19 mouse cellular contexts compared by ENCODE assay signal in genomic region chr3:60475055-60475454, GRCm38 (mm10). TPM values are rescaled to one million over a fixed set of nuclear protein-coding genes. Genes with fewer than 3 reads are reported as not detected.
A peak's percentile ranks its signal among the peaks of the same experiment; 100 is the strongest.
DNase-seq lines count a peak whose midpoint lies in the region; ATAC-seq and TF ChIP-seq lines count a peak whose summit lies in the region.
"Had no signal": no experiment of that assay in that cellular context is flagged by ENCODE, and none has a peak within 500 bp of the region (broad histone marks: within the 10 kb centered on the region; RNA-seq: fewer than 3 reads in every experiment).

No protein-coding gene starts in this region.

- TF ChIP-seq RAD21 in CH12.LX (IDR thresholded peaks at IDR 0.05; ENCODE audit: low read depth, low read length), result no peak

- no peak for ATAC-seq in liver, postnatal 0 days
- ATAC-seq: forebrain, postnatal 0 days; intestine, postnatal 0 days had no signal

- WGBS in liver, postnatal 0 days (ENCODE audit: insufficient replicate concordance), result 68% methylated on average over 2 of the region's 2 CpGs

- no peaks in the 10 kb centered on the region for H3K27me3 ChIP-seq in CH12.LX (replicated peaks)
- no peaks in the 10 kb centered on the region for H3K27me3 ChIP-seq in liver, postnatal 0 days (ENCODE audit: insufficient read depth, low read length)
- H3K27me3 ChIP-seq: hindbrain, embryonic 15.5 days had no signal

- no peak for TF ChIP-seq POLR2A in CH12.LX (IDR thresholded peaks at IDR 0.05; ENCODE audit: low read depth, low read length)

- peak overlapping the region; percentile 98 for H3K9ac ChIP-seq in CH12.LX (ENCODE audit: insufficient read depth, low read depth)
- peak overlapping the region; percentile 52 for H3K9ac ChIP-seq in liver, postnatal 0 days (replicated peaks)
- H3K9ac ChIP-seq: forebrain, postnatal 0 days; hindbrain, embryonic 15.5 days; lung, embryonic 14.5 days had no signal

- dilution Hi-C loops in CH12.LX (cut with MboI; ENCODE audit: extremely low pct_ligation_motif_present, extremely low pct_unique_long_range_greater_than_20kb, low sequenced_read_pairs), result no loop called here

- DNase-seq in layer of hippocampus, adult 2 months (ENCODE audit: low spot score in 2 of 2), result no peak
- DNase-seq in layer of hippocampus, adult 11-12 months (ENCODE audit: low spot score), result no peak
- DNase-seq in CH12.LX (ENCODE audit: extremely low read depth), result peak; percentile 63
- DNase-seq in liver, postnatal 0 days, result no peak
- DNase-seq in adrenal gland, postnatal 10 days, result no peak
- no peak for DNase-seq in urinary bladder, postnatal 36 days (ENCODE audit: low spot score in 2 of 2)
- DNase-seq: adrenal gland, postnatal 36 days; cerebellum, postnatal 36 days; forebrain, postnatal 0 days; heart, adult 2 months; heart, postnatal 10 days; left cerebral cortex, postnatal 4 days; lung, embryonic 14.5 days; midbrain, embryonic 14.5 days had no signal

- no peak overlapping the region for H3K4me3 ChIP-seq in layer of hippocampus, adult 2 months
- peak overlapping the region; percentile 59 to 79 (median 60) for H3K4me3 ChIP-seq in CH12.LX (replicated peaks in 1 of 3; ENCODE audit: low read depth in 2 of 3, low read length in 2 of 3, poor library complexity in 1 of 3)
- H3K4me3 ChIP-seq in brown adipose tissue, adult 24 weeks (ENCODE audit: insufficient read depth, low read depth, low read length), result peak overlapping the region; percentile 18; the same call in 1 of the 2 replicates
- H3K4me3 ChIP-seq in liver, postnatal 0 days (ENCODE audit: low read depth, low read length), result peak overlapping the region; percentile 45
- H3K4me3 ChIP-seq: embryonic facial prominence, embryonic 10.5 days; heart, adult 2 months; hindbrain, embryonic 15.5 days; myocyte had no signal

- H3K4me2 ChIP-seq in CH12.LX (ENCODE audit: insufficient read depth, low read depth, poor library complexity, severe bottlenecking), result peak overlapping the region; percentile 56; the same call in 1 of the 2 replicates
- peak overlapping the region; percentile 65 for H3K4me2 ChIP-seq in liver, postnatal 0 days (ENCODE audit: low read depth, low read length)
- H3K4me2 ChIP-seq: hindbrain, embryonic 15.5 days; lung, embryonic 14.5 days had no signal

- in situ Hi-C loops in CH12.LX (cut with MboI; ENCODE audit: low pct_ligation_motif_present, low pct_unique_long_range_greater_than_20kb, low sequenced_read_pairs), result no loop called here

- TF ChIP-seq EP300 in CH12.LX (IDR thresholded peaks at IDR 0.05; ENCODE audit: low read length), result no peak
- no peak for TF ChIP-seq EP300 in liver, postnatal 0 days (IDR thresholded peaks at IDR 0.05; ENCODE audit: low read depth)

- no peaks in the 10 kb centered on the region for H3K9me3 ChIP-seq in CH12.LX (replicated peaks; ENCODE audit: low read length)
- H3K9me3 ChIP-seq in liver, postnatal 0 days (ENCODE audit: low read length), result no peaks in the 10 kb centered on the region
- H3K9me3 ChIP-seq: embryonic facial prominence, embryonic 10.5 days; hindbrain, embryonic 15.5 days had no signal

- H3K36me3 ChIP-seq in CH12.LX (replicated peaks in 1 of 2; ENCODE audit: control insufficient read depth in 1 of 2, insufficient read depth in 1 of 2, low read length in 1 of 2), result no peaks in the 10 kb centered on the region
- H3K36me3 ChIP-seq in liver, postnatal 0 days (replicated peaks; ENCODE audit: insufficient read depth, low read length), result no peaks in the 10 kb centered on the region
- H3K36me3 ChIP-seq: embryonic facial prominence, embryonic 10.5 days; hindbrain, embryonic 15.5 days had no signal

- peak overlapping the region; percentile 36; the same call in 1 of the 2 replicates for H3K27ac ChIP-seq in layer of hippocampus, adult 2 months
- H3K27ac ChIP-seq in CH12.LX (ENCODE audit: insufficient read depth, low read depth), result peak overlapping the region; percentile 62; the same call in 1 of the 2 replicates
- no peak overlapping the region for H3K27ac ChIP-seq in brown adipose tissue, adult 24 weeks (replicated peaks; ENCODE audit: low read depth, low read length)
- H3K27ac ChIP-seq in liver, postnatal 0 days (ENCODE audit: low read depth), result peak overlapping the region; percentile 53
- H3K27ac ChIP-seq: embryonic facial prominence, embryonic 10.5 days; heart, adult 2 months; hindbrain, embryonic 15.5 days had no signal

- H3K4me1 ChIP-seq in CH12.LX (ENCODE audit: control insufficient read depth in 1 of 2, insufficient read depth in 2 of 2), result peaks cover 0 to 42% of the 10 kb centered on the region in 2 experiments; a peak in 3 of 4 replicates
- H3K4me1 ChIP-seq in brown adipose tissue, adult 24 weeks (ENCODE audit: control insufficient read depth, insufficient read depth, insufficient read length, low read length), result no peaks in the 10 kb centered on the region
- peaks cover 5% of the 10 kb centered on the region for H3K4me1 ChIP-seq in liver, postnatal 0 days (ENCODE audit: insufficient read depth)
- H3K4me1 ChIP-seq: embryonic facial prominence, embryonic 10.5 days; hindbrain, embryonic 15.5 days had no signal

- TF ChIP-seq CTCF in layer of hippocampus, adult 2 months (conservative IDR thresholded peaks at IDR 0.05), result no peak
- no peak for TF ChIP-seq CTCF in CH12.LX (conservative IDR thresholded peaks at IDR 0.05 in 1 of 2, IDR thresholded peaks at IDR 0.05 in 1 of 2; ENCODE audit: low read depth in 2 of 2, low read length in 2 of 2)
- no peak for TF ChIP-seq CTCF in liver, postnatal 0 days (IDR thresholded peaks at IDR 0.05; ENCODE audit: low read depth)

- peaks cover 39% of the 10 kb centered on the region for H3K79me2 ChIP-seq in CH12.LX (replicated peaks; ENCODE audit: control insufficient read depth, extremely low read depth, insufficient read depth, poor library complexity, severe bottlenecking)

TF ChIP-seq in CH12.LX, 34 proteins besides CTCF, POLR2A, EP300 and RAD21:
- TF ChIP-seq KAT2A (IDR thresholded peaks at IDR 0.05; ENCODE audit: insufficient replicate concordance, low read length) (no peak), TBP (conservative IDR thresholded peaks at IDR 0.05; ENCODE audit: low read depth, low read length) (no peak), NELFE (IDR thresholded peaks at IDR 0.05; ENCODE audit: low read depth, low read length) (no peak), ZMIZ1 (IDR thresholded peaks at IDR 0.05; ENCODE audit: low read depth, low read length) (no peak), PAX5 (IDR thresholded peaks at IDR 0.05; ENCODE audit: low read length) (no peak), MAFK (IDR thresholded peaks at IDR 0.05; ENCODE audit: insufficient replicate concordance, low read length) (no peak), MEF2A (IDR thresholded peaks at IDR 0.05; ENCODE audit: borderline replicate concordance, low read depth, low read length) (no peak), ZNF384 (IDR thresholded peaks at IDR 0.05; ENCODE audit: low read depth, low read length) (no peak), ETS1 (conservative IDR thresholded peaks at IDR 0.05; ENCODE audit: low read depth, low read length) (no peak), ZKSCAN1 (IDR thresholded peaks at IDR 0.05; ENCODE audit: borderline replicate concordance, low read depth, low read length) (no peak), ELF1 (IDR thresholded peaks at IDR 0.05; ENCODE audit: low read depth, low read length) (no peak), USF1 (IDR thresholded peaks at IDR 0.05; ENCODE audit: low read depth, low read length) (no peak)

RNA-seq across cellular contexts. Expression of gene Mbnl1, which starts 2.4 kb away (rescaled TPM):
- 100 to 1,000 TPM; 121 to 127 TPM for total RNA-seq in layer of hippocampus, adult 2 months (2021)
- total RNA-seq in CH12.LX (2012; rRNA removed) (249 and 276 TPM in 2 replicates), CH12.LX (2014; rRNA removed) (332 and 386 TPM in 2 replicates)
- polyA plus RNA-seq in CH12.LX (2012; ENCODE audit: insufficient read length, low read depth), result 151 and 174 TPM in 2 replicates
- 127 and 136 TPM in 2 replicates for polyA plus RNA-seq in brown adipose tissue, adult 24 weeks (2012; ENCODE audit: insufficient read depth, insufficient read length, missing spikeins)
- 61.3 and 73.3 TPM in 2 replicates for polyA plus RNA-seq in liver, postnatal 0 days (2015; fragmentation: Nextera tagmentation; extraction: Ambion mirVana)
- total RNA-seq in adrenal gland, postnatal 10 days (2021), result 100 to 1,000 TPM; 284 to 333 TPM
